Comparison of ENCODE assay signal across 1 mouse cellular context in genomic region chr6:39451033-39451432, GRCm38 (mm10).
TF ChIP-seq lines count a peak whose summit lies in the region.

No protein-coding gene starts in this region.

TF ChIP-seq in MEL, 35 proteins besides CTCF, POLR2A, EP300 and RAD21 (continued from another document):
- TF ChIP-seq SIN3A (IDR thresholded peaks at IDR 0.05; ENCODE audit: low read length) (no peak), RCOR1 (IDR thresholded peaks at IDR 0.05; ENCODE audit: low read depth, low read length) (no peak), E2F4 (IDR thresholded peaks at IDR 0.05; ENCODE audit: borderline replicate concordance, low read depth, low read length) (no peak), ZNF384 (IDR thresholded peaks at IDR 0.05; ENCODE audit: low read depth, low read length) (peak; percentile 43; the same call in 1 of the 2 replicates), POLR2AphosphoS5 (IDR thresholded peaks at IDR 0.05; ENCODE audit: borderline replicate concordance, low read depth, low read length) (no peak), NELFE (IDR thresholded peaks at IDR 0.05; ENCODE audit: low read depth, low read length) (no peak), POLR2AphosphoS2 (IDR thresholded peaks at IDR 0.05; ENCODE audit: low read length) (no peak), BHLHE40 (IDR thresholded peaks at IDR 0.05; ENCODE audit: borderline replicate concordance, low read depth, low read length) (no peak), ZMIZ1 (IDR thresholded peaks at IDR 0.05; ENCODE audit: low read depth, low read length) (no peak), MEF2A (IDR thresholded peaks at IDR 0.05; ENCODE audit: extremely low read depth, insufficient replicate concordance, low read depth, low read length, poor library complexity, severe bottlenecking) (no peak), MXI1 (IDR thresholded peaks at IDR 0.05; ENCODE audit: low read depth, low read length) (no peak), NRF1 (IDR thresholded peaks at IDR 0.05; ENCODE audit: insufficient read depth, low read depth, low read length, poor library complexity, severe bottlenecking) (no peak), CHD2 (IDR thresholded peaks at IDR 0.05; ENCODE audit: low read length) (no peak), ELF1 (IDR thresholded peaks at IDR 0.05; ENCODE audit: low read depth, low read length) (no peak)
